Mouse (Mus musculus): ENCODE measurements at regions not wholly inside any gene's neighbourhood (a gene's known extent, or its start where the extent isn't known, plus 50 kb on each side); places are given as distances from the start of the nearest gene placed in this dataset.

DNA sequence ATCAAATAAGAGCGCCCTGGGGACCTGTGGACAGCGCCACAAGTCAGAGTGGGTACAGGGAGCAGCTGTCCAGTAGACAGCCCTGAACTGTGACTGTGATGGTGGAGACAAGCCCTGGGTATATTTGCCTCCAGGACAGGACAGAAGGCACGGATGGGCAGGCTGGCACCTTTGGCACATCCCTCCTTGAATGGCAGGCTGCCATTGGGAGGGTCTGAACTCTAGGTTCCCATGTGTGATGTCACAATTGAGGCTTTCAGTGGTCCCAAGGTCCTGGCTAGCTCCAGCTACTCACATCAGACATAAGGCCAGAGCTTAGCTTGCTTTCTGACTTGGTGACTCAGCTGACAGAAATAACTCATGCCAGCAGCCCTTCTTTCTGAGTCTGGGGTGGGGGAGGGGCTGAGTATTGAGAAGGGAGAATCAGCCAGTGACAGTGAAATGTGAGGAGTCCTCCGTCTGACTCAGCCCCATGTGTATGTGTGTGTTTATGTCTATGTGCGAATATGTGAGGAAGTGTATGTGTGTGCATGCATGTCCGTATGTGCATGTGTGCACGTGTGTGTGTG is 91.2 kb upstream of the Tpm1 start:
- no peaks in the 10 kb centered on the region for H3K9me3 ChIP-seq (ENCODE audit: low read length)
- no peak overlapping the region for H3K4me3 ChIP-seq (ENCODE audit: low read length)
- no peaks in the 10 kb centered on the region for H3K27me3 ChIP-seq (ENCODE audit: insufficient read depth, low read length)
- WGBS: 63% methylated on average over 7 of the region's 7 CpGs
- no peaks in the 10 kb centered on the region for H3K36me3 ChIP-seq (ENCODE audit: insufficient read depth, low read length)
- ATAC-seq (ENCODE audit: low FRiP score, low TSS enrichment): peak; percentile 41; the same call in 1 of the 2 replicates
- H3K9ac ChIP-seq (replicated peaks; ENCODE audit: low read length): no peak overlapping the region
- H3K27ac ChIP-seq (ENCODE audit: low read length): no peak overlapping the region
- H3K4me2 ChIP-seq (replicated peaks; ENCODE audit: low read depth, low read length): no peak overlapping the region
- peaks cover 19% of the 10 kb centered on the region for H3K4me1 ChIP-seq (ENCODE audit: insufficient read depth, low read length)

DNA sequence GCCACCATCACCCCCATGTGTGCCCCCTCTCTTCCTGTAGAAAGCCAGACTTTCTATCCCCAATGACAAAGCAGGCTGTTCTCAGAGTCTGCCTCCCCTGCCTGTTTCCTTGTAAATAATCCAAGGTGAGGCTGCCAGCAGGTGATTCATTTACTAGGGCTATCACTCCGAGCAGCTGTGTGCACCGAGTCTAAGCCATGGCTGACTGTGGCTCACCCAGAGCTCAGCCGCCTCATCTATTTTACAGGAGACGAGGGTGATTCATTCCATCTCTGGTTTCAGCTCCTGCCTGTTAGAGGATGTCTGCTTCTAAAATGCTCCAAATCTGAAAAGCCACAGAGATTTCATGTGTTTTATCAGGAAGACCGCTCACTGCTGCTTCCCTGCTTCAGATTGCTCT is 88.5 kb upstream of the Tpm1 start:
- Histone ChIP-seq H3K4me1 (ENCODE audit: insufficient read depth, low read length) (peaks cover 19% of the 10 kb centered on the region), H3K9ac (replicated peaks; ENCODE audit: low read length) (peak overlapping the region; percentile 33; the same call in 1 of the 2 replicates), H3K36me3 (ENCODE audit: insufficient read depth, low read length) (no peaks in the 10 kb centered on the region), H3K27ac (ENCODE audit: low read length) (peak overlapping the region; percentile 78), H3K4me2 (replicated peaks; ENCODE audit: low read depth, low read length) (no peak overlapping the region), H3K27me3 (ENCODE audit: insufficient read depth, low read length) (no peaks in the 10 kb centered on the region), H3K9me3 (ENCODE audit: low read length) (no peaks in the 10 kb centered on the region), H3K4me3 (ENCODE audit: low read length) (no peak overlapping the region)
- ATAC-seq (ENCODE audit: low FRiP score, low TSS enrichment): peak; percentile 75
- 34% methylated on average over 5 of the region's 5 CpGs for WGBS

DNA sequence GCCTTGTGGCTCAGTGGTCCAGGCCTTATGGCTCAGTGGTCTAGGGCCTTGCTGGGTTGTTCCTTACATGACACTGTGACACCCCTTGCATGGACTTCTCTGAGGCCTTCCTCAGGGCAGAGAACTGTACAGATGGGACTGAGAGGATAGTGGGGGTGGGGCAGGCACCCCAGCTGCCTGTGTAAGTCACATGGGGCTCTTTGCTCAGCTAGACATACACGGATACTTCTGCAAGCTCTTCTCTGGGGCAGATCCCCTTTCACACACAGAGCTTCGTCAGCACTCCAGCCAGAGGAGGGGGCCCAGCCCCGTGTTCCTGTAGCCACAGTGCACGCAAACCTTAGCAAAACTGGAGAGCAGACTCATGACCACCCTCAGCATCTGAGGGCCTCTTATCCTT is 87.9 kb upstream of the Tpm1 start:
- Histone ChIP-seq H3K9me3 (ENCODE audit: low read length) (no peaks in the 10 kb centered on the region), H3K9ac (replicated peaks; ENCODE audit: low read length) (peak overlapping the region; percentile 33; the same call in 1 of the 2 replicates), H3K4me2 (replicated peaks; ENCODE audit: low read depth, low read length) (no peak overlapping the region), H3K36me3 (ENCODE audit: insufficient read depth, low read length) (no peaks in the 10 kb centered on the region), H3K27ac (ENCODE audit: low read length) (peak overlapping the region; percentile 78), H3K4me1 (ENCODE audit: insufficient read depth, low read length) (peaks cover 19% of the 10 kb centered on the region), H3K4me3 (ENCODE audit: low read length) (no peak overlapping the region), H3K27me3 (ENCODE audit: insufficient read depth, low read length) (no peaks in the 10 kb centered on the region)
- 20% methylated on average over 4 of the region's 4 CpGs for WGBS
- peak; percentile 43; the same call in 1 of the 2 replicates for ATAC-seq (ENCODE audit: low FRiP score, low TSS enrichment)

DNA sequence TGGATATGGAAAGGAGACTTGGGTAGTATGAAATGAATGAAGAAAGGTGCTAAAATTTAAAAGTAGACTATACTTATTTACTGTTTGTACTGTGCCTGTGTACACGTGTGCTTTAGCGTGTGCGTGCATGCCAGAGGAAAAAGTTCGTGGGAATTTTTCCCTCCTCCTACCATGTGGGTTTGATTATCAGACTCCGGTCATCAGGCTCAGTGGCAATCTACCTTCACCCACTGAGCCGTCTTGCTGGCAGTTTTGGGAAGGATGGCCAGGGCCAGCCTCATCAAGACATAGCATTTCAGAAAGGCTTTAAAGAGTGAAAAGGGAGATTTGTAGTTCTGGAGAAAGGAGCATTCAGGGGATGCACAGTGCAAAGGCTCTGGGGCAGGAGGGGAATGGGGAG is 87.0 kb upstream of the Tpm1 start:
- Histone ChIP-seq H3K4me1 (ENCODE audit: insufficient read depth, low read length) (peaks cover 19% of the 10 kb centered on the region), H3K4me3 (ENCODE audit: low read length) (no peak overlapping the region), H3K9me3 (ENCODE audit: low read length) (no peaks in the 10 kb centered on the region), H3K36me3 (ENCODE audit: insufficient read depth, low read length) (no peaks in the 10 kb centered on the region), H3K27me3 (ENCODE audit: insufficient read depth, low read length) (no peaks in the 10 kb centered on the region), H3K4me2 (replicated peaks; ENCODE audit: low read depth, low read length) (no peak overlapping the region), H3K9ac (replicated peaks; ENCODE audit: low read length) (no peak overlapping the region), H3K27ac (ENCODE audit: low read length) (no peak overlapping the region)
- ATAC-seq (ENCODE audit: low FRiP score, low TSS enrichment): no peak
- 85% methylated on average over 6 of the region's 6 CpGs for WGBS

DNA sequence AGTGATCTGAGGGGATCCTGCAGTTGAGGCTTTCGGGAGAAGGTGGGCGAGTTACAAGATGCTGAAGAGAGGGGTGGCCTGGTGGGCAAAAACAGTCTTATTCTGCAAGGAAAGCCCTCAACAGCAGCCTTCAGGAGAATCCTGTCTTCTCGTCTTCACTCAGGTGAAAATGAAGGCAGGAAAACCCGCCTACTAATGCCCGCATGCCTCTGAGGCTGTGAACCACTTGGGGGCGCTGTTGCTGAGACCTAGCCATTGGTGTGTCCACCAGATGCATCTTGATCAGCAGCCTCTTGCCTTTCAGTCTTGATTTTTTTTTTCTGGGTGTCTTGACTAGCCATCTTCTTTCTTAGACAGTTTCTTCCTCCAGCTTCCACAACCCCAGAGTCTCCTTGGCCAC is 85.2 kb upstream of the Tpm1 start:
- H3K9ac ChIP-seq (replicated peaks; ENCODE audit: low read length): no peak overlapping the region

DNA sequence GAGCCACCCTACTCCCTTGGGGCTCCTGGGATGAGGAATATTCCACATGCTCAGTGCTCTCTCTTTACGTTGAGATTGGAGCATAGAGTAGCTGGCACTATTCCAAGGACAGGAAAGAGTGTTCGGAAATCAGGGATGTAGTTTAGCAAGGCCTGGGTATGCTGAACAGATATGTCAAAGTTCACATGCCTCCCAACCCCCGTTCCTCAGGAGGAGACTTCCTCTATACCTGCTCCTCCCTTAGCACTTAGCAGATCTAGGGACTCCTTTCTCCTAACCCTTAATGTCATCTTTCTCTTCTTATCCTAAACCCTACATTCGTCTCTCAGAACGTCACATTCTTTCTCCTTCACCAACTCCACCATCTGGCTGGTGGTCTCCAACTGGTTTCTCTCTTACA is 83.2 kb upstream of the Tpm1 start:
- no peak overlapping the region for H3K4me3 ChIP-seq (ENCODE audit: low read length)
- no peaks in the 10 kb centered on the region for H3K36me3 ChIP-seq (ENCODE audit: insufficient read depth, low read length)
- H3K27me3 ChIP-seq (ENCODE audit: insufficient read depth, low read length): no peaks in the 10 kb centered on the region
- peaks cover 11% of the 10 kb centered on the region for H3K4me1 ChIP-seq (ENCODE audit: insufficient read depth, low read length)
- H3K27ac ChIP-seq (ENCODE audit: low read length): no peak overlapping the region
- no peak overlapping the region for H3K4me2 ChIP-seq (replicated peaks; ENCODE audit: low read depth, low read length)
- ATAC-seq (ENCODE audit: low FRiP score, low TSS enrichment): no peak
- H3K9me3 ChIP-seq (ENCODE audit: low read length): no peaks in the 10 kb centered on the region
- no peak overlapping the region for H3K9ac ChIP-seq (replicated peaks; ENCODE audit: low read length)
- 59% methylated on average over 5 of the region's 5 CpGs for WGBS

More for the DNA sequence above, 85.2 kb upstream of the Tpm1 start:
- Histone ChIP-seq H3K4me3 (ENCODE audit: low read length) (no peak overlapping the region), H3K4me1 (ENCODE audit: insufficient read depth, low read length) (peaks cover 17% of the 10 kb centered on the region), H3K27ac (ENCODE audit: low read length) (no peak overlapping the region), H3K9me3 (ENCODE audit: low read length) (no peaks in the 10 kb centered on the region), H3K4me2 (replicated peaks; ENCODE audit: low read depth, low read length) (no peak overlapping the region), H3K36me3 (ENCODE audit: insufficient read depth, low read length) (no peaks in the 10 kb centered on the region), H3K27me3 (ENCODE audit: insufficient read depth, low read length) (no peaks in the 10 kb centered on the region)
- no peak for ATAC-seq (ENCODE audit: low FRiP score, low TSS enrichment)
- 78% methylated on average over 6 of the region's 6 CpGs for WGBS

DNA sequence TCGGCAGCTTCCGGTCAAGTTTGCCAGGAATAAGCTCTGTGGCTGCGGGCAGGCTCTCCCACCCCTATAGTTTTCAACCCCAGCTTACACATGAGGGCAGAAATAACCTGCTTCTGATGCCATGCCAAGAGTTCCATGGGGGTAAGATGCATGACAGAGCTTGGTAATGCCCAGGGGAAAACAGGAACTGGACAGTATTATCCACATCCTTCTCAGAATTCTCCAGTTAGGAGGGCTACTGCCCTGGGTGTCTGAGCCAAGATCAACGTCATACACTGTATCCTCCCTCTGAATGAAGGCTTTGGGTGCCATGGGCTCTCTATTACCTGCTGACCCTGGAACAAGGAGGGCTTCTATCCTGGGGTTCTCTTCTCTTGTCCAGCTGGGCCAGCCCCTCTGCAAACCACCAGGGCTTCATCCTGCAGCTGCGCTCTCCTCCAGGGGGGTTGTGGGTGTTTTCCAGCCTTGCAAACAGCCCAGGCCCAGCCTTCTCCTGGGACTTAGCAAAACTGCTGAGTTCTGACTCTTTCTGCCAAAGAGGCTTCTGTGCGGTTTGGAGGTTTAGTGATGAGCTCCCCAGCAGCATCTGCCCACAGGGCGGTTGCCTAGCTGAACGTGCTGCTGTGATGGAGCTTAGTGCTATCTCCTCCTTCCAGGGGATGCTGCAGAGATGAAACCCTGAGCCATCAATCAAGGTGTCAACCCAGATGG is 81.7 kb upstream of the Tpm1 start:
- no peaks in the 10 kb centered on the region for H3K9me3 ChIP-seq (ENCODE audit: low read length)
- H3K27me3 ChIP-seq (ENCODE audit: insufficient read depth, low read length): no peaks in the 10 kb centered on the region
- no peak overlapping the region for H3K9ac ChIP-seq (replicated peaks; ENCODE audit: low read length)
- no peak overlapping the region for H3K4me3 ChIP-seq (ENCODE audit: low read length)
- H3K36me3 ChIP-seq (ENCODE audit: insufficient read depth, low read length): no peaks in the 10 kb centered on the region
- no peak overlapping the region for H3K4me2 ChIP-seq (replicated peaks; ENCODE audit: low read depth, low read length)
- H3K4me1 ChIP-seq (ENCODE audit: insufficient read depth, low read length): 0 out of 2 replicates have a peak, but pooled peaks cover 5% of the 10 kb centered on the region
- ATAC-seq (ENCODE audit: low FRiP score, low TSS enrichment): no peak
- H3K27ac ChIP-seq (ENCODE audit: low read length): no peak overlapping the region
- 79% methylated on average over 8 of the region's 8 CpGs for WGBS

DNA sequence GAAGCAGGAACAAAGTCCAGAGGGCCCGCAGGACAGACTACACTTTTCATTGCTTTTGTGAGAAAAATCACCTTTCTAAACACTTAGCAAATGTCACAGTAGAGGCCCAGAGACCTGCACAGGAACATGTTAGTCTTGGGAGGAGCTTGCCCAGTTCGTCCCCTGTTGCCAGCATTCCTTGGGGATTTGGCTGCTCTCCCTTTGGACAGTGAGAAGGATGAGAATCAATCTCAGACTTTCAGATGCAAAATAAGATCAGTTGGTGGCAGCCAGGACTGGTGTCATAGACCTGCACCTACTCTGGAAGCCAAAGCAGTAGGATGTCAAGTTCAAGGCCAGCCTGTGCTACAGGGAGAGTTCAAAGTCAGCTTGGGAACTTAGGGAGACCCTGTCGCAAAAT is 80.7 kb upstream of the Tpm1 start:
- ATAC-seq (ENCODE audit: low FRiP score, low TSS enrichment): no peak
- H3K36me3 ChIP-seq (ENCODE audit: insufficient read depth, low read length): no peaks in the 10 kb centered on the region

DNA sequence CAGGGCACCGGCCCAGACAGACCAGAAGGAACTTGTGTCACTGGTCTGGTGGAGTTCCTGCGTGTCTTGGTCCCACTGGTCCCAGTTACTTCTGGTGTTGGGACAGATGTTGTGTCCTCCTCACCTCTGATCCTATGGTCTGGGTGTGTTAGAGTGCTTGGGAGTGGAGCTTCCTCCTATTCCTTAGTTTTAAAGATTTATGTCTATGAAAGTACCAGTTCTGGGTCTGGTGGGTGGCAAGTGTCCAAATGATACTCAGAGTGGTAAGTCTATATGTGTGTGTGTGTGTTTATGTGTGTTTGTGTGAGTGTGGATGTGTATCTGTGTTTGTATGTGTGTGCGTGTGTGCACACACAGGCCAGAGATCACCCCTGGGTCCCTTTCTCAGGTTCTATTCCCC is 79.9 kb upstream of the Tpm1 start:
- H3K36me3 ChIP-seq (ENCODE audit: insufficient read depth, low read length): no peaks in the 10 kb centered on the region
- no peak overlapping the region for H3K27ac ChIP-seq (ENCODE audit: low read length)
- H3K4me3 ChIP-seq (ENCODE audit: low read length): no peak overlapping the region
- no peaks in the 10 kb centered on the region for H3K27me3 ChIP-seq (ENCODE audit: insufficient read depth, low read length)
- no peaks in the 10 kb centered on the region for H3K9me3 ChIP-seq (ENCODE audit: low read length)
- no peak overlapping the region for H3K9ac ChIP-seq (replicated peaks; ENCODE audit: low read length)
- 89% methylated on average over 3 of the region's 3 CpGs for WGBS
- H3K4me2 ChIP-seq (replicated peaks; ENCODE audit: low read depth, low read length): no peak overlapping the region
- H3K4me1 ChIP-seq (ENCODE audit: insufficient read depth, low read length): 0 out of 2 replicates have a peak, but pooled peaks cover 5% of the 10 kb centered on the region
- no peak for ATAC-seq (ENCODE audit: low FRiP score, low TSS enrichment)

More for the DNA sequence above, 80.7 kb upstream of the Tpm1 start:
- H3K27me3 ChIP-seq (ENCODE audit: insufficient read depth, low read length): no peaks in the 10 kb centered on the region
- H3K4me1 ChIP-seq (ENCODE audit: insufficient read depth, low read length): 0 out of 2 replicates have a peak, but pooled peaks cover 5% of the 10 kb centered on the region
- no peak overlapping the region for H3K27ac ChIP-seq (ENCODE audit: low read length)
- no peak overlapping the region for H3K4me3 ChIP-seq (ENCODE audit: low read length)
- H3K9me3 ChIP-seq (ENCODE audit: low read length): no peaks in the 10 kb centered on the region
- H3K4me2 ChIP-seq (replicated peaks; ENCODE audit: low read depth, low read length): no peak overlapping the region
- WGBS: 88% methylated on average over 3 of the region's 3 CpGs
- no peak overlapping the region for H3K9ac ChIP-seq (replicated peaks; ENCODE audit: low read length)

DNA sequence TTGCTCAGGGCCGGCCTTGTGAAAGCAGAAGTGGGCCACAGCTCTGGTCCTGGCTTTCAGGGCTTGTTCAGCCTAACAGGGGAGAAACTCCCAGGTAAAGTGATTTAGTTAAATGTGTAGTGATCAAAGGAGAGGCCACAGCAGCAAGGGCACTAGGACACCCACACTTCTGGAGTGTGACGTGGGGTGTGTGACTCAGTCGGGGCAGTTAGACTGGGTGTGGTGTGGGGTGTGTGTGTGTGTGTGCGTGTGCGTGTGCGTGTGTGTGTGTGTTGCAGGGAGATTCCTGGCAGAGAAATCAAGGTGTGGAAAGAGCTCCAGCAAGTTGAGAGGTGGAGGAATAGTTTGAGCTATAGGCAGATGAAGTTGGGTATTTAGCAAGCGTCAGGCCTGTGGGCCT is 72.5 kb upstream of the Tpm1 start:
- Histone ChIP-seq H3K9me3 (ENCODE audit: low read length) (no peaks in the 10 kb centered on the region), H3K9ac (replicated peaks; ENCODE audit: low read length) (no peak overlapping the region), H3K27me3 (ENCODE audit: insufficient read depth, low read length) (no peaks in the 10 kb centered on the region), H3K27ac (ENCODE audit: low read length) (no peak overlapping the region), H3K4me1 (ENCODE audit: insufficient read depth, low read length) (peaks cover 11% of the 10 kb centered on the region), H3K4me2 (replicated peaks; ENCODE audit: low read depth, low read length) (no peak overlapping the region), H3K4me3 (ENCODE audit: low read length) (no peak overlapping the region), H3K36me3 (ENCODE audit: insufficient read depth, low read length) (no peaks in the 10 kb centered on the region)
- no peak for ATAC-seq (ENCODE audit: low FRiP score, low TSS enrichment)
- 86% methylated on average over 7 of the region's 7 CpGs for WGBS
